Mouse (Mus musculus) intestine, embryonic 15.5 days (tissue): ENCODE data around the gene Gm7929. TPM values are rescaled to one million over a fixed set of nuclear protein-coding genes. Genes with fewer than 3 reads are reported as not detected.
"Not testable (repeated sequence)": the region's sequence is repeated elsewhere in the genome, so short reads cannot be mapped to it uniquely, and the experiment has no call there.

Experiments
- ATAC-seq: fragments of 200-750 bp; cut with Nextera tagmentation; 2 replicates; pipeline ENCODE4 v1.8.0; 2017; ENCODE audit warnings: moderate TSS enrichment, moderate library complexity
- H3K27ac ChIP-seq: fragments of 300-500 bp; sonication (generic); 2 replicates; pipeline ENCODE4 v1.5.1; 2015; ENCODE audit warnings: mild to moderate bottlenecking, inconsistent platforms
- H3K27me3 ChIP-seq: fragments of 300-500 bp; sonication (generic); replicated peaks from 2 replicates; pipeline ENCODE4 v1.6.1; 2015; ENCODE audit warnings: inconsistent platforms
- H3K36me3 ChIP-seq: fragments of 300-500 bp; sonication (generic); 2 replicates; pipeline ENCODE4 v1.6.1; 2015; ENCODE audit warnings: inconsistent platforms
- H3K4me1 ChIP-seq: fragments of 300-500 bp; sonication (generic); replicated peaks from 2 replicates; pipeline ENCODE4 v1.6.1; 2015; ENCODE audit warnings: inconsistent platforms
- H3K4me2 ChIP-seq: fragments of 300-500 bp; sonication (generic); replicated peaks from 2 replicates; pipeline ENCODE4 v1.6.1; 2015; ENCODE audit warnings: mild to moderate bottlenecking, inconsistent platforms
- H3K4me3 ChIP-seq: fragments of 300-500 bp; sonication (generic); replicated peaks from 2 replicates; pipeline ENCODE4 v1.5.1; 2015; ENCODE audit warnings: inconsistent platforms
- H3K9ac ChIP-seq: fragments of 300-500 bp; sonication (generic); 2 replicates; pipeline ENCODE4 v1.6.1; 2015; ENCODE audit warnings: inconsistent platforms
- H3K9me3 ChIP-seq: fragments of 300-500 bp; sonication (generic); 2 replicates; pipeline ENCODE4 v1.6.1; 2016; ENCODE audit warnings: inconsistent platforms
- WGBS: fragments of 180-500 bp; shearing (Covaris S2); methylation state at CpG from one replicate; pipeline ENCODE4 v1.1.7; 2015; 5-methylcytosine and 5-hydroxymethylcytosine counted together
- polyA plus RNA-seq: library from polyadenylated mRNA; unstranded; fragments of >200 nt; fragmentation: Nextera tagmentation; extraction: Ambion mirVana; gene quantifications from 2 replicates; pipeline ENCODE4 v1.2.1, GENCODE M21; 2015

The Gm7929 gene
- polyA plus RNA-seq = not detected in 2 replicates

DNA sequence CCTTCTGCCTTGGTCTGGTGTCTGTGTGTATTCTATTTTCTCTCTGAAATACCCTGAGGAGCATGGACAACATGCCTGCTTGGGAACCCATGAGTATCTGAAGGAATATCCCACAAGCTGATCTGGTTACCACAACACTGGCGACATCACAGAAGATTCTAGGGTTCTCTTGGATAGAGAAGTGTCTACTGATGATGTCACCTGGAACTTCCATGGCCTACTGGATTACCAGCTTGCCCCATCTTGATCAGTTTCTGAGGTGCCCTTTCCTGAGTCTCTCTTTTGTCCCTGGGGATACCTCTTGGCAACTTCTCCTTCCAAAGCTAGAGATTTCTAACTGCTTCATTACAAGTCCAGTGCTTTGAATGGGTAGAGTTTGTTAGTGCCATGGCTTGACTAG lies at the start of gene Gm7929:
Gm7929 (minus strand) TSS at position 101 of the 400 bp plus-strand sequence.
- not testable (repeated sequence) for ATAC-seq
- WGBS = 58% methylated on average over 1 of the region's 1 CpGs

DNA sequence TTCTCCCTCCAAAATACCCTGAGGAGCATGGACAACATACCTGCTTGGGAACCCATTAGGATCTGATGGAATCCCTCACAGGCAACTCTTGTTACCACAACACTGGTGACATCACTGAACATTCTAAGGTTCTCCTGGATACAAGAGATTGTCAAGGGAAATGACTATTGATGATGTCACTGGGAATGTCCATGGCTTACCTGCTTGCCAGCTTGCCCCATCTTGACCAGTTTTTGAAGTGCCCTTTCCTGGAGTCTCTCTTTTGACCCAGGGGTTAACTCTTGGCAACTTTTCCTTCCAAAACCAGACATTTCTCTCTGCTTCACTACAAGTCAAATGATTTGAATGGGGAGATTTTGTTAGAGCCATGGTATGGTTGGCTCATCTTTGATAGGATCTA lies 21.9 kb upstream of the Gm7929 start, which contains the start of gene Gm47189:
Gm47189 (minus strand) TSS at position 101 of the 400 bp plus-strand sequence.
- H3K27me3 ChIP-seq, H3K36me3 ChIP-seq, H3K9ac ChIP-seq, H3K4me2 ChIP-seq, ATAC-seq, H3K4me1 ChIP-seq, H3K27ac ChIP-seq, H3K4me3 ChIP-seq, H3K9me3 ChIP-seq: not testable (repeated sequence)

More for the DNA sequence above, at the start of gene Gm7929:
- H3K4me1 ChIP-seq, H3K4me2 ChIP-seq, H3K27me3 ChIP-seq, H3K36me3 ChIP-seq, H3K9ac ChIP-seq, H3K4me3 ChIP-seq, H3K9me3 ChIP-seq, H3K27ac ChIP-seq: not testable (repeated sequence)

GRCm38 (mm10) chr14:41755931-41756330 lies 5.5 kb upstream of the Gm7929 start:
- ATAC-seq, H3K9ac ChIP-seq, H3K36me3 ChIP-seq, H3K4me3 ChIP-seq, H3K27ac ChIP-seq, H3K27me3 ChIP-seq, H3K4me2 ChIP-seq, H3K4me1 ChIP-seq, H3K9me3 ChIP-seq: not testable (repeated sequence)
- WGBS = 69% methylated on average over 3 of the region's 3 CpGs

DNA sequence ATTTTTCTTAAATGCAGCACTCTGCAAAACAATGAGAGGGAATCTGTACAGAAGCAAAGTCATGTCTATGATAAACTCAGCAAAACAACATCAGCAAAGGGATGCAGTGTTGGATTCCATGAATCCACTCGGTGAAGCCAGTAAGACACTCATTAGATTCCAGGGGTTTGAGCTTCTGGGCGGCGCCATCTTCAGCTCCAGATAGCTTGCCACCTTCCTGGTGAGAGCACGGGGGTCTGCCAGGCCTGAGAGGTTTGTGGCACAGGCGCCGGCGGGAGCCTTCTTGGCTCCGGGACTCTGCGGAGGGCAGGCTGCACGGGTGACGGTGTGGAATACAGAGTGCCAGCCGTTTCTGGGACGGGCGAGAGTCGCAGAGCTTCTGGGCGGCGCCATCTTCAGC lies 27.0 kb downstream of the Gm7929 start:
- not testable (repeated sequence) for H3K27ac ChIP-seq, H3K4me2 ChIP-seq, H3K9me3 ChIP-seq, H3K27me3 ChIP-seq, H3K4me3 ChIP-seq, ATAC-seq, H3K36me3 ChIP-seq, H3K4me1 ChIP-seq, H3K9ac ChIP-seq
- WGBS = 69% methylated on average over 13 of the region's 17 CpGs

- not testable (repeated sequence) for H3K4me3 ChIP-seq, H3K27me3 ChIP-seq, H3K4me1 ChIP-seq, H3K9me3 ChIP-seq, H3K27ac ChIP-seq, H3K36me3 ChIP-seq, ATAC-seq, H3K9ac ChIP-seq, H3K4me2 ChIP-seq
- 84% methylated on average over 1 of the region's 1 CpGs for WGBS
Measured at GRCm38 (mm10) chr14:41717180-41717579, 33.2 kb downstream of the Gm7929 start.

GRCm38 (mm10) chr14:41701785-41702184 lies 48.6 kb downstream of the Gm7929 start, which contains the start of gene Gm8068:
Gene Gm8068 (minus strand): TSS chr14:41701885.
- not testable (repeated sequence) for H3K4me2 ChIP-seq, H3K27ac ChIP-seq, H3K36me3 ChIP-seq, H3K4me3 ChIP-seq, H3K9me3 ChIP-seq, H3K4me1 ChIP-seq, H3K9ac ChIP-seq, ATAC-seq, H3K27me3 ChIP-seq
- WGBS = no CpG with 5 or more reads among the region's 3 CpGs

Other genes with a start within 250 kb of the Gm7929 start
- gene Gm7970, start 195.0 kb downstream of the Gm7929 start, polyA plus RNA-seq = not detected in 2 replicates
- not detected in 2 replicates for gene 1700049E17Rik2, start 177.4 kb downstream of the Gm7929 start, polyA plus RNA-seq
- gene Gm3072, start 126.0 kb downstream of the Gm7929 start, polyA plus RNA-seq = not detected in 2 replicates
- gene Gm3676, start 104.1 kb downstream of the Gm7929 start, polyA plus RNA-seq = not detected in 2 replicates
- not detected in 2 replicates for gene Gm8068, start 48.7 kb downstream of the Gm7929 start, polyA plus RNA-seq
- gene Gm47189, start 21.8 kb upstream of the Gm7929 start, polyA plus RNA-seq = not detected in 2 replicates
- not detected in 2 replicates for gene Gm7980, start 156.7 kb upstream of the Gm7929 start, polyA plus RNA-seq
- gene 1700049E17Rik1, start 174.3 kb upstream of the Gm7929 start, polyA plus RNA-seq = not detected in 2 replicates
- gene 1700024B05Rik, start 193.4 kb upstream of the Gm7929 start, polyA plus RNA-seq = not detected in 2 replicates
- not detected in 2 replicates for gene Gm6401, start 217.3 kb upstream of the Gm7929 start, polyA plus RNA-seq
- not detected in 2 replicates for gene Gm3543, start 232.7 kb upstream of the Gm7929 start, polyA plus RNA-seq